Mouse (Mus musculus) CH12.LX (cell line): Measurements from ENCODE around the gene Taf10.

Source experiments
- BHLHE40 ChIP-seq: IDR thresholded peaks from 2 replicates; pipeline ENCODE4 v1.6.1; 2011; ENCODE audit warnings: mild to moderate bottlenecking, low read depth, low read length, improper control_type of control experiment
- CTCF ChIP-seq, 2 experiments: IDR thresholded peaks in 1 of 2; conservative IDR thresholded peaks in 1 of 2; 2 replicates each; pipeline ENCODE4 v1.5.1; 2011 to 2012; ENCODE audit warnings: low read depth in 2 of 2, low read length in 2 of 2, improper control_type of control experiment in 1 of 2, inconsistent platforms in 1 of 2, mild to moderate bottlenecking in 1 of 2, moderate library complexity in 1 of 2
- ETS1 ChIP-seq: conservative IDR thresholded peaks from 2 replicates; pipeline ENCODE4 v1.6.1; 2012; ENCODE audit warnings: low read depth, mild to moderate bottlenecking, inconsistent platforms, low read length, improper control_type of control experiment, moderate library complexity
- MXI1 ChIP-seq: IDR thresholded peaks from 2 replicates; pipeline ENCODE4 v1.6.1; 2011; ENCODE audit warnings: mild to moderate bottlenecking, low read depth, low read length, improper control_type of control experiment
- NRF1 ChIP-seq: IDR thresholded peaks from 2 replicates; pipeline ENCODE4 v1.6.1; 2014; ENCODE audit warnings: low read depth, mild to moderate bottlenecking, inconsistent platforms, low read length, improper control_type of control experiment, moderate library complexity
- POLR2A ChIP-seq: IDR thresholded peaks from 2 replicates; pipeline ENCODE4 v1.6.1; 2011; ENCODE audit warnings: low read depth, mild to moderate bottlenecking, improper control_type of control experiment, low read length
- RCOR1 ChIP-seq: conservative IDR thresholded peaks from 2 replicates; pipeline ENCODE4 v1.6.1; 2012; ENCODE audit warnings: low read depth, mild to moderate bottlenecking, inconsistent platforms, low read length, improper control_type of control experiment
- ZMIZ1 ChIP-seq: IDR thresholded peaks from 2 replicates; pipeline ENCODE4 v1.6.1; 2012; ENCODE audit warnings: low read depth, mild to moderate bottlenecking, inconsistent platforms, low read length, improper control_type of control experiment

DNA sequence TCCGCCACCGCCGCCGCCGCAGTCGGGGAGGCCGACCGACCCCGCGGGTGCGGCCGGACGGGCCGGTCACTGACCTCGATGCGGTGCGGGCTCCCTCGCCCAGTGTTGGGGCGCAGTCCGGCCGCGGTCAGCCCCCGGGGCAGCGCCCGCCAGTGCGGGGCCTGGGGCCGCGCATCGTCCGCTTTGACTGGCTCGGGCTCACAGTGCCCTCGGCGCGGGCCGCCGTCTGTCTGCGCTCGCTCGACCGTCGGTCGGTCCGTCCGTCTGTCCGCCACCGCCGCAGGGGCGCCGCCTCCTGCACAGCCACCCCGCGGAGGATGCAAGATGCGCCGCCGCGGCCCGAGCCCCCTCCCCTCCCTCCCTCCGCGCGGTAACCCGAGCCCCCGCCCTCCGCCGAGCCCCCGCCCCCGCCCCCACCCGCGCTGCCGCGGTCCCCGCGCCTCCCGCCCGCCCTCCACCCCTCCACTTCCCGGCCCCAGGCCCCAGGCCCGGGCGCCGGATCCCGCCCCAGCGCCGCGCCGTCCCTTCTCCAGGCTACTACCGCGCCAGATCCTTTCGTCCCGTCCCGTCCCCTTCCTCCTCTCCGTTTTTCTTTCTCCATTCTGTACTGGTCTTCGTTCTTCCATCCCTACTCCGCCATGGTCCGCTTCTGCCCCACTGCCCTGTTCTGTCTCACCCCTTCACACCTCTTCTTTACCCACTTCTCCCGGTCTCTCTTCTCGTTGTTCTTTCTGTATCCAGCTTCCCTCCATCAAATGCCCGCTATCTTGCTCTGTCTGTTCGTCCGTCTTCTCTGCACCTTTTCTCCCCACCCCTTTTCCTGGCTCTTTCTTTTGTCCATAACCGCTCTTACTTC, 43.4 kb upstream of the Taf10 start, which contains the start of gene Dchs1:
- TF ChIP-seq CTCF (conservative IDR thresholded peaks at IDR 0.05 in 1 of 2, IDR thresholded peaks at IDR 0.05 in 1 of 2; ENCODE audit: low read depth in 2 of 2, low read length in 2 of 2) (no peak), POLR2A (no peak), ZMIZ1 (no peak), RCOR1 (no peak), ETS1 (no peak), NRF1 (no peak), MXI1 (no peak), BHLHE40 (no peak)
